Mouse (Mus musculus): ENCODE measurements around the gene Zbtb46.

Gene Zbtb46

DNA sequence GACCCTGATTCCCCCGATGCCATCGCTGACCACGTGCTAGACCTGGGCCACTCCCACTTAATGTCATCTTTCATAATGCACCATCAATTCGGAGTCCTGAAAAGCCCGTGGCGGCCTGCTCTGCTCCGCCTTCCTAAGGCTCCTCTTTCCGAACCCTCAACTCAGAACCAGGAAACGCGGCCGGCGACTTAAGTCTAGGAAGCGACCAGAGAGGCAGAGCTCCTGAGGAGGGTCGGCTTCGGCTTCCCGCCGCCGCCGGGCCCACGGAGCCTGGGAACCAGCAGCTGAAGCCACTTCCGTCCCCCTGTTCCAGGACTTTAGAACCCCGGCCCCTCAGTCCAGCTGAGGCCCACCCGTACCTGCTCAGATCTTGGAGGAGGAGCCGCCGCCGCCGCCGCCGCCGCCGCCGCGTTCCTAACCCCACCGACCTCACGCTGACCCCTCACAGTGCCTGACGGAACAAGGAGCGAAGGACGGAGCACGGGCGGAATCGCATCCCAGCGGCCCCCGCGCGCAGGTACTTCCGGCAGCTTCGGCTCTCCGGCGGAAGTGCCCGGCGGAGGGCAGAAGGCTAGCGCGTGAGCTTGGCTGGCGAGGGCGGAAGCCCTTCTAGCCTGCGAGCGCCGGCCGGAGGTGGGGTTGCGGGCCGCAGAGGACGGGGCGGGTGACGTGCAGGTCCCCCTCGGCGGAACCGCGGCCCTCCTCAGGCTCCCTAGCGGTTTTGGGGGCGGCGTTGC, 94.2 kb downstream of the Zbtb46 start, which contains the start of the genes Zgpat and Arfrp1:
Gene Zgpat (plus strand): TSS at position 69 of the 737 bp plus-strand sequence.
Gene Arfrp1 (minus strand): TSS at position 545 of the 737 bp plus-strand sequence.
- peak; percentile 61 for DNase-seq (ENCODE audit: extremely low read depth, low read depth)

DNA sequence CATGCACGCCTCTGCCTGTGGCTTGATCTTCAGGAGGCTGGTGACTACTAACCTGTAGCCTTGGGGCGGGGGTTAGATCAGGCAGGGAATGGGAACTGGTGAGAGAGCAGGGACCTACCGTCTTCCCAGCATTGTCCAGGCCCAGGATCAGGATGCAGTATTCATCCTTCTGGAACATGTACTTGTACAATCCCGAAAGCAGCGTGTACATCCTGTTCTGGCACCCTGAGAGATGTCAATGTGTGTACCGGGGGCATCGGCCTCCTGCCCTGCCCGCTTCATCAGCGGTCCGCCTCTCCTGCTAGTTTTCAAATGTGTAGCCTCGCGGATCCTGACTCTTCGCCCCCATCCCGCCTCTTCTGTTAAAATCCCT, 94.8 kb downstream of the Zbtb46 start:
- DNase-seq (ENCODE audit: extremely low read depth, low read depth): no peak

- no peak for DNase-seq (ENCODE audit: extremely low read depth, low read depth)
These were observed 95.3 kb downstream of the Zbtb46 start for GRCm38 (mm10) chr2:181363946-181364345.

GRCm38 (mm10) chr2:181356780-181357179, 102.4 kb downstream of the Zbtb46 start:
- no peak for DNase-seq (ENCODE audit: extremely low read depth, low read depth)

- DNase-seq (ENCODE audit: extremely low read depth, low read depth): no peak
These were observed 116.5 kb downstream of the Zbtb46 start for GRCm38 (mm10) chr2:181342766-181343165.

DNA sequence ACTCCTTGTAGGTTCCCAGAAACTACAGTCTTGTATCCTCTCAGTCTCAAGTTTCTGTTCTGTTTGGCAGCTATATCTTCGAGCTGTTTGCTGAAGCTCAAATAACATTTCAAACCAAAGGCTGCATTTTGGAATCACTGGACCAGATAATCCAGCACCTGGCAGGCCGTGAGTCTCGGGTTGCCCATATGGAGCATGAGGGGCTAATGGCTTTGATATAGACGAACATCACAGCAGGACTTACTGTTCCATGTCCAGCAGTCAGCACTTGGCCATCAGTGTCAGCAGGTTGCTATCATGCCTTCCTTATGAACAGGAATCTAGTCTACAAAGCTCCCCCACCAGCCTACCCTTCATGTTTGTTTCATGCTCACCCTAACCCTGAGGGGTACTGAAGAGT, 118.8 kb downstream of the Zbtb46 start:
- no peak for DNase-seq (ENCODE audit: extremely low read depth, low read depth)
